Comparison of ENCODE assay signal across 31 mouse cellular contexts in the genomic region with DNA sequence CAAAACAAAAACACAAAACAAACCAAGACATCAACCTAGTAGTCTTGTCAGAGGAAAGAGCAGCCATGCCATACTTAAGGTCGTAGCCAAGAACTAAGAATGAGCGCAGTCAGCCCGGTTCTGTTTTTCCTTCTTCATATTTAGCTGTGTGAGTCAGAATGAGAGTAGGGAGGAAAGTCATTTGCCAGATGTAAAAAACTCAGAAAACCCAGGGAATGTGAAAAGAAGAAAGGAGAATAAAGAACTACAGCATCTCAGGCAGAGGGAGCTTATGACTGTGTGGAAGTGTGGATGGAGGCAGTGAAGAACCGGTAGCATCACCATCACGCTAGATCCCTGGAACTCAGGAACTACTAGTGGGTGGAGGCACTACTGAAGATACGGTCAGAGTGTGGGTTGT. TPM values are rescaled to one million over a fixed set of nuclear protein-coding genes. Genes with fewer than 3 reads are reported as not detected.
DNase-seq lines count a peak whose midpoint lies in the region; ATAC-seq and TF ChIP-seq lines count a peak whose summit lies in the region.
"Had no signal": no experiment of that assay in that cellular context is flagged by ENCODE, and none has a peak within 500 bp of the region (broad histone marks: within the 10 kb centered on the region; RNA-seq: fewer than 3 reads in every experiment).

No protein-coding gene starts in this region.

- WGBS in midbrain, embryonic 11.5 days: 96% methylated on average over 6 of the region's 6 CpGs
- WGBS in midbrain, embryonic 16.5 days: 96% methylated on average over 6 of the region's 6 CpGs
- 91% methylated on average over 6 of the region's 6 CpGs for WGBS in liver, postnatal 0 days (ENCODE audit: insufficient replicate concordance)

- H3K27ac ChIP-seq in gastrocnemius, adult 2 months: peak overlapping the region; percentile 86
- H3K27ac ChIP-seq in midbrain, embryonic 11.5 days (ENCODE audit: low read depth, low read length): no peak overlapping the region
- H3K27ac ChIP-seq in midbrain, embryonic 16.5 days (ENCODE audit: low read length): no peak overlapping the region
- H3K27ac ChIP-seq in embryonic fibroblast, embryonic 13.5 days (ENCODE audit: insufficient read depth, low read length): peak overlapping the region; percentile 80
- H3K27ac ChIP-seq in liver, postnatal 0 days (ENCODE audit: low read depth): no peak overlapping the region
- H3K27ac ChIP-seq: embryonic facial prominence, embryonic 12.5 days; forebrain, embryonic 10.5 days; forebrain, embryonic 15.5 days; liver, embryonic 14.5 days; midbrain, embryonic 15.5 days; neural tube, embryonic 12.5 days had no signal

- no peak for DNase-seq in gastrocnemius, adult 2 months
- DNase-seq in gastrocnemius, postnatal 14 days: no peak
- DNase-seq in midbrain, embryonic 11.5 days (ENCODE audit: low spot score, missing footprints): peak; percentile 75
- DNase-seq in liver, postnatal 0 days: no peak
- no peak for DNase-seq in ovary, postnatal 14 days (ENCODE audit: low spot score)
- DNase-seq: adrenal gland, postnatal 10 days; cerebellum, adult 11-12 months; cerebellum, adult 9-11 months; embryo, embryonic 11 days; gastrocnemius, postnatal 25 days; heart, adult 18-20 months; kidney, adult 18-20 months; kidney, postnatal 4 days; left cerebral cortex, postnatal 4 days; liver; lung, embryonic 14.5 days; lung, postnatal 14 days; thymus, postnatal 25 days had no signal

- H3K9ac ChIP-seq in midbrain, embryonic 11.5 days (ENCODE audit: low read length): no peak overlapping the region
- no peak overlapping the region for H3K9ac ChIP-seq in midbrain, embryonic 16.5 days (ENCODE audit: low read depth, low read length)
- H3K9ac ChIP-seq in liver, postnatal 0 days (replicated peaks): no peak overlapping the region
- H3K9ac ChIP-seq: embryonic facial prominence, embryonic 12.5 days; forebrain, embryonic 15.5 days; liver, embryonic 14.5 days; lung, embryonic 14.5 days; midbrain, embryonic 15.5 days; neural tube, embryonic 12.5 days; stomach, embryonic 15.5 days had no signal

- H3K4me1 ChIP-seq in midbrain, embryonic 11.5 days (ENCODE audit: control insufficient read depth, insufficient read depth, low read length): no peaks in the 10 kb centered on the region
- H3K4me1 ChIP-seq in midbrain, embryonic 16.5 days (ENCODE audit: control insufficient read depth, insufficient read depth, low read length): no peaks in the 10 kb centered on the region
- peaks cover 2% of the 10 kb centered on the region; the same call in 1 of the 2 replicates for H3K4me1 ChIP-seq in embryonic fibroblast, embryonic 13.5 days (ENCODE audit: control insufficient read depth, insufficient read depth, low read length)
- no peaks in the 10 kb centered on the region for H3K4me1 ChIP-seq in liver, postnatal 0 days (ENCODE audit: insufficient read depth)
- H3K4me1 ChIP-seq: forebrain, embryonic 10.5 days; forebrain, embryonic 15.5 days; midbrain, embryonic 15.5 days; neural tube, embryonic 12.5 days; stomach, embryonic 15.5 days had no signal

- H3K4me2 ChIP-seq in midbrain, embryonic 11.5 days: no peak overlapping the region
- no peak overlapping the region for H3K4me2 ChIP-seq in midbrain, embryonic 16.5 days (ENCODE audit: low read length)
- H3K4me2 ChIP-seq in liver, postnatal 0 days (ENCODE audit: low read depth, low read length): no peak overlapping the region
- H3K4me2 ChIP-seq: embryonic facial prominence, embryonic 12.5 days; forebrain, embryonic 15.5 days; lung, embryonic 14.5 days; midbrain, embryonic 15.5 days; neural tube, embryonic 12.5 days; stomach, embryonic 15.5 days had no signal

- ATAC-seq in midbrain, embryonic 11.5 days (ENCODE audit: low FRiP score): no peak
- ATAC-seq in midbrain, embryonic 16.5 days: no peak
- no peak for ATAC-seq in liver, postnatal 0 days
- ATAC-seq: activated CD4-positive, CD25-positive, alpha-beta regulatory T cell, adult 4 months; CD4-positive, CD25-positive, alpha-beta regulatory T cell, adult 4 months; forebrain, embryonic 15.5 days; hindbrain, embryonic 16.5 days; midbrain, embryonic 15.5 days had no signal

- no peaks in the 10 kb centered on the region for H3K27me3 ChIP-seq in midbrain, embryonic 11.5 days (ENCODE audit: control insufficient read depth, insufficient read depth, low read length)
- H3K27me3 ChIP-seq in midbrain, embryonic 16.5 days (ENCODE audit: control insufficient read depth, insufficient read depth, low read depth, low read length): no peaks in the 10 kb centered on the region
- no peaks in the 10 kb centered on the region for H3K27me3 ChIP-seq in liver, postnatal 0 days (ENCODE audit: insufficient read depth, low read length)
- H3K27me3 ChIP-seq: embryonic facial prominence, embryonic 12.5 days; forebrain, embryonic 15.5 days; midbrain, embryonic 15.5 days; neural tube, embryonic 12.5 days; stomach, embryonic 15.5 days had no signal

- no peak for TF ChIP-seq POLR2A in embryonic fibroblast, embryonic 13.5 days (IDR thresholded peaks at IDR 0.05; ENCODE audit: low read depth, low read length)

- TF ChIP-seq EP300 in liver, postnatal 0 days (IDR thresholded peaks at IDR 0.05; ENCODE audit: low read depth): no peak

- no peak for TF ChIP-seq CTCF in gastrocnemius, adult 2 months (IDR thresholded peaks at IDR 0.05)
- no peak for TF ChIP-seq CTCF in embryonic fibroblast, embryonic 13.5 days (IDR thresholded peaks at IDR 0.05; ENCODE audit: borderline replicate concordance, insufficient read depth, low read length)
- no peak for TF ChIP-seq CTCF in liver, postnatal 0 days (IDR thresholded peaks at IDR 0.05; ENCODE audit: low read depth)

- H3K4me3 ChIP-seq in gastrocnemius, adult 2 months: no peak overlapping the region; the same call in 1 of the 2 replicates
- no peak overlapping the region for H3K4me3 ChIP-seq in midbrain, embryonic 11.5 days (ENCODE audit: low read depth, low read length)
- H3K4me3 ChIP-seq in midbrain, embryonic 16.5 days (ENCODE audit: low read depth, low read length): no peak overlapping the region
- H3K4me3 ChIP-seq in embryonic fibroblast, embryonic 13.5 days (ENCODE audit: insufficient read depth, low read length): no peak overlapping the region
- H3K4me3 ChIP-seq in liver, postnatal 0 days (ENCODE audit: low read depth, low read length): no peak overlapping the region
- H3K4me3 ChIP-seq: embryonic facial prominence, embryonic 12.5 days; forebrain, embryonic 10.5 days; forebrain, embryonic 15.5 days; midbrain, embryonic 15.5 days; neural tube, embryonic 12.5 days; stomach, embryonic 15.5 days had no signal

- H3K9me3 ChIP-seq in midbrain, embryonic 11.5 days (ENCODE audit: control insufficient read depth, low read length): no peaks in the 10 kb centered on the region
- H3K9me3 ChIP-seq in midbrain, embryonic 16.5 days (replicated peaks; ENCODE audit: control insufficient read depth, low read length, poor library complexity, severe bottlenecking): no peaks in the 10 kb centered on the region
- no peaks in the 10 kb centered on the region for H3K9me3 ChIP-seq in liver, postnatal 0 days (ENCODE audit: low read length)
- H3K9me3 ChIP-seq: embryonic facial prominence, embryonic 12.5 days; forebrain, embryonic 10.5 days; forebrain, embryonic 15.5 days; midbrain, embryonic 15.5 days; neural tube, embryonic 12.5 days; stomach, embryonic 15.5 days had no signal

- intact Hi-C loops in gastrocnemius, adult 2 months (cut with DNase I): no loop called here
- intact Hi-C loops in gastrocnemius, postnatal 14 days (cut with DNase I; ENCODE audit: low total_unique reads): no loop called here

- no peaks in the 10 kb centered on the region for H3K36me3 ChIP-seq in midbrain, embryonic 11.5 days (ENCODE audit: control insufficient read depth, insufficient read depth, low read length)
- H3K36me3 ChIP-seq in midbrain, embryonic 16.5 days (ENCODE audit: control insufficient read depth, insufficient read depth, low read length): no peaks in the 10 kb centered on the region
- H3K36me3 ChIP-seq in liver, postnatal 0 days (replicated peaks; ENCODE audit: insufficient read depth, low read length): no peaks in the 10 kb centered on the region
- H3K36me3 ChIP-seq: embryonic facial prominence, embryonic 12.5 days; forebrain, embryonic 10.5 days; forebrain, embryonic 15.5 days; midbrain, embryonic 15.5 days; neural tube, embryonic 12.5 days; stomach, embryonic 15.5 days had no signal

RNA-seq across cellular contexts. Expression of a gene that starts 3.8 kb away (rescaled TPM):
- 1 to 10 TPM; 1.9 to 4.8 TPM for total RNA-seq in gastrocnemius, adult 2 months (2021)
- 1 to 10 TPM; 2.4 to 3.8 TPM for total RNA-seq in gastrocnemius, postnatal 14 days (2021)
- polyA plus RNA-seq in midbrain, embryonic 11.5 days (2014; fragmentation: Nextera tagmentation; extraction: Ambion mirVana): 0.32 and 0.38 TPM in 2 replicates
- 0.72 and 0.91 TPM in 2 replicates for polyA plus RNA-seq in midbrain, embryonic 16.5 days (2015; fragmentation: Nextera tagmentation; extraction: Ambion mirVana)
- 1.8 and 8.3 TPM in 2 replicates for polyA plus RNA-seq in embryonic fibroblast, embryonic 13.5 days (2011; ENCODE audit: insufficient read length, low read depth, missing spikeins)
- polyA plus RNA-seq in liver, postnatal 0 days (2015; fragmentation: Nextera tagmentation; extraction: Ambion mirVana): 0.19 and 0.21 TPM in 2 replicates
- polyA plus RNA-seq: small intestine, adult 2 months had no signal

RNA-seq across cellular contexts. Expression of a gene that starts 21.8 kb away (rescaled TPM):
- total RNA-seq in gastrocnemius, adult 2 months (2021): 10 to 100 TPM; 21.3 to 46.8 TPM
- total RNA-seq in gastrocnemius, postnatal 14 days (2021): 10 to 100 TPM; 57.4 to 70.5 TPM
- polyA plus RNA-seq in midbrain, embryonic 11.5 days (2014; fragmentation: Nextera tagmentation; extraction: Ambion mirVana): 10.2 and 12.4 TPM in 2 replicates
- 10.7 and 11.4 TPM in 2 replicates for polyA plus RNA-seq in midbrain, embryonic 16.5 days (2015; fragmentation: Nextera tagmentation; extraction: Ambion mirVana)
- polyA plus RNA-seq in embryonic fibroblast, embryonic 13.5 days (2011; ENCODE audit: insufficient read length, low read depth, missing spikeins): 97.4 and 284 TPM in 2 replicates
- polyA plus RNA-seq in liver, postnatal 0 days (2015; fragmentation: Nextera tagmentation; extraction: Ambion mirVana): 1.3 and 1.6 TPM in 2 replicates

RNA-seq across cellular contexts. Expression of a gene that starts 41.8 kb away (rescaled TPM):
- 10 to 100 TPM; 13.0 to 19.6 TPM for total RNA-seq in gastrocnemius, adult 2 months (2021)
- total RNA-seq in gastrocnemius, postnatal 14 days (2021): 10 to 100 TPM; 58.3 to 60.2 TPM
- polyA plus RNA-seq in midbrain, embryonic 11.5 days (2014; fragmentation: Nextera tagmentation; extraction: Ambion mirVana): 0.05 and 0.66 TPM in 2 replicates
- polyA plus RNA-seq in midbrain, embryonic 16.5 days (2015; fragmentation: Nextera tagmentation; extraction: Ambion mirVana): 1.0 and 1.1 TPM in 2 replicates
- 134 and 402 TPM in 2 replicates for polyA plus RNA-seq in embryonic fibroblast, embryonic 13.5 days (2011; ENCODE audit: insufficient read length, low read depth, missing spikeins)
- 0.93 and 1.8 TPM in 2 replicates for polyA plus RNA-seq in liver, postnatal 0 days (2015; fragmentation: Nextera tagmentation; extraction: Ambion mirVana)
- polyA plus RNA-seq: CD4-positive, CD25-positive, alpha-beta regulatory T cell, adult 4 months had no signal

Comparison
In these comparisons a context has a peak if more than half of its experiments do, and no peak if none do; other contexts are left out.
1. H3K27ac ChIP-seq: peak in gastrocnemius, adult 2 months (single experiment) and embryonic fibroblast, embryonic 13.5 days (single experiment); none in midbrain, embryonic 11.5 days (single experiment), midbrain, embryonic 16.5 days (single experiment) and liver, postnatal 0 days (single experiment).
2. RNA of a gene that starts 41.8 kb away (polyA plus RNA-seq): 134 to 402 TPM in embryonic fibroblast, embryonic 13.5 days; 1.0 to 1.1 TPM in midbrain, embryonic 16.5 days, 0.93 to 1.8 TPM in liver, postnatal 0 days and 0.05 to 0.66 TPM in midbrain, embryonic 11.5 days; every median in the first group is over 10 times any median in the second.